Mouse (Mus musculus) MEL (cell line): Measurements from ENCODE around the gene Pole4. TPM values are rescaled to one million over a fixed set of nuclear protein-coding genes. Genes with fewer than 3 reads are reported as not detected.
"Not testable (repeated sequence)": the region's sequence is repeated elsewhere in the genome, so short reads cannot be mapped to it uniquely, and the experiment has no call there.

Experiments
- DNase-seq: peaks from one replicate; pipeline ENCODE4 v3.0.0; 2011; ENCODE audit warnings: low read depth, low spot score
- H3K27ac ChIP-seq: 2 replicates; pipeline ENCODE4 v1.5.1; 2012; ENCODE audit warnings: low read depth, mild to moderate bottlenecking, control low read depth, low read length, moderate library complexity; ENCODE audit not compliant: control insufficient read depth
- H3K27me3 ChIP-seq, 2 experiments: fragments of 150-350 bp in 1 of 2; sonication (generic) in 1 of 2; 2 replicates each; pipeline ENCODE4 v1.6.1; 2012; ENCODE audit warnings: low read length in 2 of 2, mild to moderate bottlenecking in 2 of 2, improper control_type of control experiment in 1 of 2, moderate library complexity in 1 of 2; ENCODE audit not compliant: insufficient read depth in 2 of 2, control insufficient read depth in 1 of 2
- H3K36me3 ChIP-seq, 2 experiments: 2 replicates each; pipeline ENCODE4 v1.6.1; 2012 to 2014; ENCODE audit warnings: low read length in 2 of 2, improper control_type of control experiment in 1 of 2, inconsistent platforms in 1 of 2, mild to moderate bottlenecking in 1 of 2; ENCODE audit not compliant: insufficient read depth in 2 of 2, control insufficient read depth in 1 of 2
- H3K4me1 ChIP-seq, 2 experiments: fragments of 150-350 bp in 1 of 2; sonication (generic) in 1 of 2; 2 replicates each; pipeline ENCODE4 v1.6.1; 2012; ENCODE audit warnings: low read length in 2 of 2, improper control_type of control experiment in 1 of 2, mild to moderate bottlenecking in 1 of 2; ENCODE audit not compliant: insufficient read depth in 2 of 2, control insufficient read depth in 1 of 2
- H3K4me3 ChIP-seq, 2 experiments: fragments of 150-350 bp in 1 of 2; sonication (generic) in 1 of 2; 2 replicates each; pipeline ENCODE4 v1.5.1; 2012; ENCODE audit warnings: low read depth in 2 of 2, low read length in 2 of 2, mild to moderate bottlenecking in 2 of 2, moderate library complexity in 2 of 2, control low read depth in 1 of 2, improper control_type of control experiment in 1 of 2; ENCODE audit not compliant: control insufficient read depth in 1 of 2, insufficient read depth in 1 of 2
- H3K79me2 ChIP-seq: 2 replicates; pipeline ENCODE4 v1.6.1; 2012; ENCODE audit warnings: mild to moderate bottlenecking, low read length, moderate library complexity; ENCODE audit not compliant: control insufficient read depth, poor library complexity, insufficient read depth
- H3K9ac ChIP-seq: 2 replicates; pipeline ENCODE4 v1.6.1; 2012; ENCODE audit warnings: low read depth, mild to moderate bottlenecking, control low read depth, low read length, moderate library complexity; ENCODE audit not compliant: control insufficient read depth, poor library complexity, severe bottlenecking
- H3K9me3 ChIP-seq: fragments of 150-350 bp; sonication (generic); replicated peaks from 2 replicates; pipeline ENCODE4 v1.6.1; 2012; ENCODE audit warnings: mild to moderate bottlenecking, low read length, improper control_type of control experiment, moderate library complexity; ENCODE audit not compliant: insufficient read depth
- CHD1 ChIP-seq: IDR thresholded peaks from 2 replicates; pipeline ENCODE4 v1.6.1; 2012; ENCODE audit warnings: low read depth, mild to moderate bottlenecking, inconsistent platforms, low read length, improper control_type of control experiment
- EP300 ChIP-seq, 2 experiments: IDR thresholded peaks; 2 replicates each; pipeline ENCODE4 v1.6.1; 2011; ENCODE audit warnings: improper control_type of control experiment in 2 of 2, low read length in 2 of 2, low read depth in 1 of 2, mild to moderate bottlenecking in 1 of 2
- ETS1 ChIP-seq: IDR thresholded peaks from 2 replicates; pipeline ENCODE4 v1.6.1; 2012; ENCODE audit warnings: low read depth, mild to moderate bottlenecking, inconsistent platforms, low read length, improper control_type of control experiment, moderate library complexity
- GATA1 ChIP-seq: IDR thresholded peaks from 2 replicates; pipeline ENCODE4 v1.6.1; 2011; ENCODE audit warnings: low read depth, low read length, improper control_type of control experiment
- HCFC1 ChIP-seq: IDR thresholded peaks from 2 replicates; pipeline ENCODE4 v1.6.1; 2012; ENCODE audit warnings: low read depth, mild to moderate bottlenecking, inconsistent platforms, low read length, improper control_type of control experiment, moderate library complexity
- MAFK ChIP-seq: IDR thresholded peaks from 2 replicates; pipeline ENCODE4 v1.6.1; 2011; ENCODE audit warnings: low read depth, mild to moderate bottlenecking, low read length, improper control_type of control experiment, borderline replicate concordance
- MAZ ChIP-seq: IDR thresholded peaks from 2 replicates; pipeline ENCODE4 v1.6.1; 2012; ENCODE audit warnings: low read depth, mild to moderate bottlenecking, inconsistent platforms, low read length, improper control_type of control experiment
- MXI1 ChIP-seq: IDR thresholded peaks from 2 replicates; pipeline ENCODE4 v1.6.1; 2011; ENCODE audit warnings: mild to moderate bottlenecking, low read depth, low read length, improper control_type of control experiment
- MYC ChIP-seq: IDR thresholded peaks from 2 replicates; pipeline ENCODE4 v1.6.1; 2011; ENCODE audit warnings: low read depth, mild to moderate bottlenecking, low read length, improper control_type of control experiment, moderate library complexity
- NELFE ChIP-seq: IDR thresholded peaks from 2 replicates; pipeline ENCODE4 v1.6.1; 2011; ENCODE audit warnings: low read depth, low read length, improper control_type of control experiment
- NRF1 ChIP-seq: IDR thresholded peaks from 2 replicates; pipeline ENCODE4 v1.6.1; 2014; ENCODE audit warnings: low read depth, mild to moderate bottlenecking, inconsistent platforms, low read length, improper control_type of control experiment, moderate library complexity; ENCODE audit not compliant: poor library complexity, insufficient read depth, severe bottlenecking
- POLR2AphosphoS2 ChIP-seq: IDR thresholded peaks from 2 replicates; pipeline ENCODE4 v1.6.1; 2011; ENCODE audit warnings: low read length, improper control_type of control experiment
- POLR2AphosphoS5 ChIP-seq: IDR thresholded peaks from 2 replicates; pipeline ENCODE4 v1.6.1; 2012; ENCODE audit warnings: low read depth, borderline replicate concordance, mild to moderate bottlenecking, inconsistent platforms, low read length, moderate library complexity, mixed read lengths
- RCOR1 ChIP-seq: IDR thresholded peaks from 2 replicates; pipeline ENCODE4 v1.6.1; 2012; ENCODE audit warnings: low read depth, mild to moderate bottlenecking, inconsistent platforms, low read length, improper control_type of control experiment
- SIN3A ChIP-seq: IDR thresholded peaks from 2 replicates; pipeline ENCODE4 v1.6.1; 2012; ENCODE audit warnings: low read length, improper control_type of control experiment, inconsistent platforms
- TAL1 ChIP-seq: IDR thresholded peaks from 2 replicates; pipeline ENCODE4 v1.6.1; 2012; ENCODE audit warnings: mild to moderate bottlenecking, inconsistent platforms, low read length, moderate library complexity, mixed read lengths
- ZNF384 ChIP-seq: IDR thresholded peaks from 2 replicates; pipeline ENCODE4 v1.6.1; 2012; ENCODE audit warnings: low read depth, mild to moderate bottlenecking, inconsistent platforms, low read length, improper control_type of control experiment
- polyA plus RNA-seq, 2 experiments: library from polyadenylated mRNA; stranded (reverse) in 1 of 2; unstranded in 1 of 2; fragments of >175 nt in 1 of 2; fragments of >200 nt in 1 of 2; gene quantifications; 2 replicates each; pipeline versions ENCODE4 v1.2.1 to v1.2.4; 2012; ENCODE audit warnings: low replicate concordance in 2 of 2, low read depth in 1 of 2; ENCODE audit not compliant: insufficient read length in 2 of 2, insufficient read depth in 1 of 2, missing spikeins in 1 of 2
- total RNA-seq: library from RNA; depleted of rRNA; stranded (reverse); fragments of 300-350 nt; gene quantifications from 2 replicates; pipeline ENCODE4 v1.2.3, GENCODE M21; 2012

Pole4 gene
- total and polyA plus RNA-seq, 3 experiments, result 67.2 to 76.7 TPM; not detected in 1

- H3K27ac ChIP-seq, result no peak overlapping the region
- H3K4me3 ChIP-seq, result no peak overlapping the region
- DNase-seq, result no peak
- no peaks in the 10 kb centered on the region for H3K4me1 ChIP-seq
- no peaks in the 10 kb centered on the region for H3K9me3 ChIP-seq
- H3K79me2 ChIP-seq, result no peaks in the 10 kb centered on the region
- H3K27me3 ChIP-seq, result no peaks in the 10 kb centered on the region
- no peak for TF ChIP-seq POLR2AphosphoS2
- TF ChIP-seq MYC, result no peak
- TF ChIP-seq ZNF384, result no peak
- TF ChIP-seq ETS1, result no peak
- TF ChIP-seq TAL1, result no peak
- TF ChIP-seq GATA1, result no peak
- TF ChIP-seq CHD1, result no peak
- TF ChIP-seq EP300 (IDR thresholded peaks at IDR 0.05; ENCODE audit: low read depth in 1 of 2, low read length in 2 of 2), result no peak
- no peak for TF ChIP-seq MXI1
- TF ChIP-seq NRF1, result no peak
- TF ChIP-seq NELFE, result no peak
- no peak for TF ChIP-seq MAZ
- no peak for TF ChIP-seq SIN3A
- TF ChIP-seq RCOR1, result no peak
- no peak for TF ChIP-seq POLR2AphosphoS5
- no peak overlapping the region for H3K9ac ChIP-seq
- no peaks in the 10 kb centered on the region for H3K36me3 ChIP-seq
Measured at GRCm38 (mm10) chr6:82640046-82640445, 65.1 kb downstream of the Pole4 start.

DNA sequence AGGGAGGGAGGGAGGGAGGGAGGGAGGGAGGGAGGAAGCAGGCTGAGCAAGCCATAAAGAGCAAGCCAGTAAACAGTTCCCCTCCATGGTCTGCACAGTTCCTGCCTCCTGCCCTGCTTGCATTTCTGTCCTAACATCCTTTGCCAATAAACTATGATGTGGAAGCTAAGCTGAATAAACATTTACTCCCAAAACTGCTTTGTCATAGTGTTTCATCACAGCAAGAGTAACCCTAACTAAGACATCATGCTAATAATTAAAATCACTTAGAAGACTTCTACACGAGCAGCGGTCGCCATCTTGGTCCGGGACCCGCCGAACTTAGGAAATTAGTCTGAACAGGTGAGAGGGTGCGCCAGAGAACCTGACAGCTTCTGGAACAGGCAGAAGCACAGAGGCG lies 79.8 kb downstream of the Pole4 start:
- H3K27ac ChIP-seq, H3K4me3 ChIP-seq, H3K9ac ChIP-seq, H3K4me1 ChIP-seq, H3K79me2 ChIP-seq, H3K9me3 ChIP-seq, H3K27me3 ChIP-seq, H3K36me3 ChIP-seq, DNase-seq: not testable (repeated sequence)

DNA sequence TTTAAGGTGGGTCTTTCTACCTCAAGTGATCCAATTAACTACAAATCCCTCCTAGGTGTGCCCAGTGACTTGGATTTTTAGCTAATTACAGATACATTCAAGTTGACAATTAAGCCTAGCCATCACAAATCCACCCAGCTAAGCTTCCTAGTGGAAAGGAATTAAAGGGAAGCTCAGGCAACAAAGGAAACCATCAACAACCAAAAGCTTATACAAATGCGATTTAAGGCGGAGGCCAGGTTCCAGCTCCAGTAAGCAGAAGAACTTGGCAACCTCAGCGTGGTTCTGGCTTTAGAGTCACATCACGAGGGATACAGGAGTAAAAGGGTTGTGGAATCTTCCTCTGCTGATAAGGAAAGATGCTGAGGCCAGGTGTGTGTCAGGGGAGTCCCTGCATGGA lies 92.0 kb downstream of the Pole4 start:
- Histone ChIP-seq H3K79me2 (no peaks in the 10 kb centered on the region), H3K27ac (no peak overlapping the region), H3K9me3 (no peaks in the 10 kb centered on the region), H3K4me3 (no peak overlapping the region), H3K4me1 (no peaks in the 10 kb centered on the region), H3K9ac (no peak overlapping the region), H3K36me3 (no peaks in the 10 kb centered on the region), H3K27me3 (no peaks in the 10 kb centered on the region)
- no peak for DNase-seq
- TF ChIP-seq ETS1 (no peak), HCFC1 (no peak), MAFK (no peak)
